32 mouse cellular contexts compared by ENCODE assay signal in genomic region chr8:76823456-76823855, GRCm38 (mm10).
"Had no signal": no experiment of that assay in that cellular context is flagged by ENCODE, and none has a peak within 500 bp of the region (broad histone marks: within the 10 kb centered on the region; RNA-seq: fewer than 3 reads in every experiment).

No protein-coding gene starts in this region.

- H3K9ac ChIP-seq: limb, embryonic 12.5 days; limb, embryonic 13.5 days; limb, embryonic 15.5 days; liver, embryonic 12.5 days; liver, embryonic 13.5 days; liver, embryonic 14.5 days; liver, embryonic 15.5 days; liver, postnatal 0 days; lung, embryonic 14.5 days; lung, embryonic 15.5 days; midbrain, embryonic 12.5 days; midbrain, embryonic 13.5 days; midbrain, embryonic 15.5 days; neural tube, embryonic 12.5 days had no signal

- H3K36me3 ChIP-seq: limb, embryonic 10.5 days; limb, embryonic 12.5 days; limb, embryonic 13.5 days; limb, embryonic 15.5 days; liver, embryonic 12.5 days; liver, embryonic 13.5 days; liver, embryonic 15.5 days; lung, embryonic 15.5 days; midbrain, embryonic 10.5 days; midbrain, embryonic 12.5 days; midbrain, embryonic 13.5 days; midbrain, embryonic 15.5 days; neural tube, embryonic 12.5 days had no signal

- H3K4me2 ChIP-seq: limb, embryonic 12.5 days; limb, embryonic 13.5 days; limb, embryonic 15.5 days; liver, embryonic 11.5 days; liver, embryonic 12.5 days; liver, embryonic 13.5 days; liver, embryonic 15.5 days; lung, embryonic 14.5 days; lung, embryonic 15.5 days; midbrain, embryonic 11.5 days; midbrain, embryonic 12.5 days; midbrain, embryonic 13.5 days; midbrain, embryonic 15.5 days; neural tube, embryonic 12.5 days had no signal

- H3K27ac ChIP-seq: limb, embryonic 10.5 days; limb, embryonic 12.5 days; limb, embryonic 13.5 days; limb, embryonic 15.5 days; liver, embryonic 12.5 days; liver, embryonic 13.5 days; liver, embryonic 14.5 days; liver, embryonic 15.5 days; lung, embryonic 15.5 days; macrophage; midbrain, embryonic 10.5 days; midbrain, embryonic 12.5 days; midbrain, embryonic 13.5 days; midbrain, embryonic 15.5 days; neural tube, embryonic 12.5 days had no signal

- H3K4me1 ChIP-seq: limb, embryonic 10.5 days; limb, embryonic 12.5 days; limb, embryonic 13.5 days; limb, embryonic 15.5 days; liver, embryonic 12.5 days; liver, embryonic 13.5 days; liver, embryonic 15.5 days; lung, embryonic 15.5 days; megakaryocyte, embryonic 14.5 days; midbrain, embryonic 10.5 days; midbrain, embryonic 12.5 days; midbrain, embryonic 13.5 days; midbrain, embryonic 15.5 days; neural tube, embryonic 12.5 days had no signal

- H3K4me3 ChIP-seq: limb, embryonic 10.5 days; limb, embryonic 12.5 days; limb, embryonic 13.5 days; limb, embryonic 15.5 days; liver, embryonic 12.5 days; liver, embryonic 13.5 days; liver, embryonic 15.5 days; lung, embryonic 15.5 days; megakaryocyte, embryonic 14.5 days; midbrain, embryonic 10.5 days; midbrain, embryonic 12.5 days; midbrain, embryonic 13.5 days; midbrain, embryonic 15.5 days; myocyte; neural tube, embryonic 12.5 days had no signal

- H3K27me3 ChIP-seq: limb, embryonic 12.5 days; limb, embryonic 13.5 days; limb, embryonic 15.5 days; liver, embryonic 12.5 days; liver, embryonic 13.5 days; liver, embryonic 15.5 days; lung, embryonic 15.5 days; megakaryocyte, embryonic 14.5 days; midbrain, embryonic 12.5 days; midbrain, embryonic 13.5 days; midbrain, embryonic 15.5 days; neural tube, embryonic 12.5 days had no signal

- DNase-seq: left cerebral cortex, postnatal 4 days; liver; liver, embryonic 13.5 days; liver, postnatal 0 days; lung, adult 18-20 months; lung, adult 2 months; lung, embryonic 14.5 days; lung, postnatal 10 days; lung, postnatal 14 days; lung, postnatal 36 days; lung, postnatal 4 days; midbrain, embryonic 14.5 days had no signal

- H3K9me3 ChIP-seq: limb, embryonic 10.5 days; limb, embryonic 12.5 days; limb, embryonic 13.5 days; limb, embryonic 15.5 days; liver, embryonic 12.5 days; liver, embryonic 13.5 days; liver, embryonic 15.5 days; lung, embryonic 15.5 days; midbrain, embryonic 10.5 days; midbrain, embryonic 12.5 days; midbrain, embryonic 13.5 days; midbrain, embryonic 15.5 days; neural tube, embryonic 12.5 days had no signal

- ATAC-seq: liver, embryonic 12.5 days; liver, postnatal 0 days; lung, postnatal 0 days; midbrain, embryonic 13.5 days; midbrain, embryonic 15.5 days; midbrain, embryonic 16.5 days had no signal
